Mouse (Mus musculus) bone marrow macrophage, adult 2 months (primary cell): ENCODE measurements around the gene Vwa5a.

ENCODE experiments used
- CTCF ChIP-seq: IDR thresholded peaks from 2 replicates; pipeline ENCODE4 v1.5.1; 2012; ENCODE audit warnings: low read depth, mild to moderate bottlenecking, low read length, moderate library complexity
- POLR2A ChIP-seq: IDR thresholded peaks from 2 replicates; pipeline ENCODE4 v1.6.1; 2012; ENCODE audit warnings: mild to moderate bottlenecking, low read depth, low read length, borderline replicate concordance

DNA sequence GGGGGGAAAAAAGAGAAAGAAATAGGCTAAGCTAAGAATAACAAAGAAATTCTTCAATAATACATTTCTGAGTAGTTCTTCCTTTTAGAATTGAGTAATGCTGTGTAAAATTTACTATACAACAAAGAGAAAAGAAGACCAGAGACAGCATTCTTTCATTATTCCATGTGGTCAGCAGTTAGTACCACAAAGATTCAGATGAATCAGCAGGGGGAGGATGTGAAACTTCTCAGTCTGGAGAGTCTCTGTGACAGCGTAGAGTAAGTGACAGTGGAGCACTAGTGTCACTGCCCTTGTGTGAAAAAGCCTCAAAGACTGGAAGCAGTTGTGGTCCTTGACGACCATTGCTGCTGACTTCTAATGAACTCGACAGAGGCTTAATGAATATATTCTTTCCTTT is 10.2 kb downstream of the Vwa5a start:
- no peak for TF ChIP-seq CTCF
- no peak for TF ChIP-seq POLR2A
